Comparison of ENCODE assay signal across 31 mouse cellular contexts in genomic region chr1:156077655-156078054, GRCm38 (mm10). TPM values are rescaled to one million over a fixed set of nuclear protein-coding genes. Genes with fewer than 3 reads are reported as not detected.
DNase-seq lines count a peak whose midpoint lies in the region; ATAC-seq lines count a peak whose summit lies in the region.
"Had no signal": no experiment of that assay in that cellular context is flagged by ENCODE, and none has a peak within 500 bp of the region (broad histone marks: within the 10 kb centered on the region; RNA-seq: fewer than 3 reads in every experiment).

No protein-coding gene starts in this region.

- 69% methylated on average over 3 of the region's 3 CpGs for WGBS in forebrain, embryonic 11.5 days
- 69% methylated on average over 3 of the region's 3 CpGs for WGBS in forebrain, embryonic 14.5 days
- 63% methylated on average over 3 of the region's 3 CpGs for WGBS in hindbrain, embryonic 11.5 days
- 73% methylated on average over 3 of the region's 3 CpGs for WGBS in hindbrain, embryonic 14.5 days
- 64% methylated on average over 3 of the region's 3 CpGs for WGBS in embryonic facial prominence, embryonic 10.5 days

- H3K4me3 ChIP-seq in forebrain, embryonic 11.5 days (ENCODE audit: low read depth, low read length), result no peak overlapping the region
- no peak overlapping the region for H3K4me3 ChIP-seq in forebrain, embryonic 14.5 days (ENCODE audit: low read depth, low read length)
- H3K4me3 ChIP-seq in hindbrain, embryonic 11.5 days (ENCODE audit: low read depth, low read length), result no peak overlapping the region
- H3K4me3 ChIP-seq in hindbrain, embryonic 14.5 days (replicated peaks; ENCODE audit: low read length), result no peak overlapping the region
- no peak overlapping the region for H3K4me3 ChIP-seq in embryonic facial prominence, embryonic 10.5 days
- H3K4me3 ChIP-seq: embryonic facial prominence, embryonic 12.5 days; embryonic facial prominence, embryonic 15.5 days; forebrain, embryonic 12.5 days; heart, adult 2 months; hindbrain, embryonic 12.5 days had no signal

- H3K27me3 ChIP-seq in forebrain, embryonic 11.5 days (ENCODE audit: control insufficient read depth, insufficient read depth, low read length), result no peaks in the 10 kb centered on the region
- H3K27me3 ChIP-seq in forebrain, embryonic 14.5 days (replicated peaks; ENCODE audit: control insufficient read depth, insufficient read depth, low read length), result no peaks in the 10 kb centered on the region
- H3K27me3 ChIP-seq in hindbrain, embryonic 11.5 days (ENCODE audit: control insufficient read depth, insufficient read depth, low read length), result no peaks in the 10 kb centered on the region
- H3K27me3 ChIP-seq in hindbrain, embryonic 14.5 days (ENCODE audit: control insufficient read depth, insufficient read depth, low read length), result no peaks in the 10 kb centered on the region
- H3K27me3 ChIP-seq in embryonic facial prominence, embryonic 10.5 days (replicated peaks; ENCODE audit: low read depth, poor library complexity, severe bottlenecking), result peaks cover 5% of the 10 kb centered on the region; the same call in 1 of the 2 replicates
- H3K27me3 ChIP-seq: CH12.LX; embryonic facial prominence, embryonic 12.5 days; embryonic facial prominence, embryonic 15.5 days; hindbrain, embryonic 12.5 days; Patski had no signal

- H3K4me2 ChIP-seq in forebrain, embryonic 11.5 days (ENCODE audit: low read depth, low read length, severe bottlenecking), result no peak overlapping the region
- no peak overlapping the region for H3K4me2 ChIP-seq in forebrain, embryonic 14.5 days (ENCODE audit: low read length)
- H3K4me2 ChIP-seq in hindbrain, embryonic 11.5 days (replicated peaks; ENCODE audit: low read depth, low read length), result no peak overlapping the region
- H3K4me2 ChIP-seq in hindbrain, embryonic 14.5 days (replicated peaks), result no peak overlapping the region
- H3K4me2 ChIP-seq: embryonic facial prominence, embryonic 12.5 days; embryonic facial prominence, embryonic 15.5 days; forebrain, embryonic 12.5 days; heart, embryonic 11.5 days; hindbrain, embryonic 12.5 days had no signal

- no peaks in the 10 kb centered on the region for H3K36me3 ChIP-seq in forebrain, embryonic 11.5 days (ENCODE audit: control insufficient read depth, insufficient read depth, low read length)
- no peaks in the 10 kb centered on the region for H3K36me3 ChIP-seq in forebrain, embryonic 14.5 days (ENCODE audit: control insufficient read depth, insufficient read depth, low read length)
- no peaks in the 10 kb centered on the region for H3K36me3 ChIP-seq in hindbrain, embryonic 11.5 days (ENCODE audit: control insufficient read depth, insufficient read depth, low read length)
- no peaks in the 10 kb centered on the region for H3K36me3 ChIP-seq in hindbrain, embryonic 14.5 days (replicated peaks; ENCODE audit: control insufficient read depth, insufficient read depth)
- no peaks in the 10 kb centered on the region for H3K36me3 ChIP-seq in embryonic facial prominence, embryonic 10.5 days (replicated peaks)
- H3K36me3 ChIP-seq: embryonic facial prominence, embryonic 12.5 days; embryonic facial prominence, embryonic 15.5 days; forebrain, embryonic 12.5 days; G1E; hindbrain, embryonic 12.5 days had no signal

- H3K9me3 ChIP-seq in forebrain, embryonic 11.5 days (ENCODE audit: control insufficient read depth, low read length), result no peaks in the 10 kb centered on the region
- no peaks in the 10 kb centered on the region for H3K9me3 ChIP-seq in forebrain, embryonic 14.5 days (replicated peaks; ENCODE audit: control insufficient read depth, low read length)
- no peaks in the 10 kb centered on the region for H3K9me3 ChIP-seq in hindbrain, embryonic 11.5 days (ENCODE audit: control insufficient read depth, low read length)
- H3K9me3 ChIP-seq in hindbrain, embryonic 14.5 days (ENCODE audit: control insufficient read depth, low read length), result no peaks in the 10 kb centered on the region
- no peaks in the 10 kb centered on the region for H3K9me3 ChIP-seq in embryonic facial prominence, embryonic 10.5 days
- H3K9me3 ChIP-seq: embryonic facial prominence, embryonic 12.5 days; embryonic facial prominence, embryonic 15.5 days; forebrain, embryonic 12.5 days; G1E; hindbrain, embryonic 12.5 days had no signal

- no peak for ATAC-seq in forebrain, embryonic 11.5 days (replicated peaks; ENCODE audit: low FRiP score)
- ATAC-seq in forebrain, embryonic 14.5 days, result no peak
- no peak for ATAC-seq in hindbrain, embryonic 11.5 days (ENCODE audit: low FRiP score)
- no peak for ATAC-seq in hindbrain, embryonic 14.5 days (ENCODE audit: low FRiP score)
- ATAC-seq: forebrain, embryonic 16.5 days; hindbrain, postnatal 0 days; inflammation-experienced regulatory T-cells, adult 6 months; intestine, postnatal 0 days; Patski had no signal

- no peaks in the 10 kb centered on the region for H3K4me1 ChIP-seq in forebrain, embryonic 11.5 days (replicated peaks; ENCODE audit: control insufficient read depth, insufficient read depth, low read length)
- no peaks in the 10 kb centered on the region for H3K4me1 ChIP-seq in forebrain, embryonic 14.5 days (ENCODE audit: control insufficient read depth, insufficient read depth, low read length)
- no peaks in the 10 kb centered on the region for H3K4me1 ChIP-seq in hindbrain, embryonic 11.5 days (replicated peaks; ENCODE audit: control insufficient read depth, insufficient read depth, low read length)
- no peaks in the 10 kb centered on the region for H3K4me1 ChIP-seq in hindbrain, embryonic 14.5 days (replicated peaks; ENCODE audit: control insufficient read depth, insufficient read depth, low read length)
- H3K4me1 ChIP-seq in embryonic facial prominence, embryonic 10.5 days, result peaks cover 45% of the 10 kb centered on the region
- H3K4me1 ChIP-seq: embryonic facial prominence, embryonic 15.5 days had no signal

- no peak overlapping the region for H3K9ac ChIP-seq in forebrain, embryonic 11.5 days (ENCODE audit: low read length)
- no peak overlapping the region for H3K9ac ChIP-seq in forebrain, embryonic 14.5 days (ENCODE audit: low read length)
- no peak overlapping the region for H3K9ac ChIP-seq in hindbrain, embryonic 11.5 days (ENCODE audit: low read depth, low read length)
- no peak overlapping the region for H3K9ac ChIP-seq in hindbrain, embryonic 14.5 days
- H3K9ac ChIP-seq: embryonic facial prominence, embryonic 12.5 days; embryonic facial prominence, embryonic 15.5 days; forebrain, embryonic 12.5 days; hindbrain, embryonic 12.5 days had no signal

- no peak overlapping the region for H3K27ac ChIP-seq in forebrain, embryonic 11.5 days (ENCODE audit: low read depth, low read length)
- H3K27ac ChIP-seq in forebrain, embryonic 14.5 days (ENCODE audit: low read depth, low read length), result no peak overlapping the region
- H3K27ac ChIP-seq in hindbrain, embryonic 11.5 days (ENCODE audit: low read depth, low read length), result no peak overlapping the region
- H3K27ac ChIP-seq in hindbrain, embryonic 14.5 days, result no peak overlapping the region
- no peak overlapping the region for H3K27ac ChIP-seq in embryonic facial prominence, embryonic 10.5 days (replicated peaks)
- H3K27ac ChIP-seq: embryonic facial prominence, embryonic 12.5 days; embryonic facial prominence, embryonic 15.5 days; forebrain, embryonic 12.5 days; heart, adult 2 months; hindbrain, embryonic 12.5 days; hindbrain, postnatal 0 days had no signal

- DNase-seq in forebrain, embryonic 11.5 days (ENCODE audit: low spot score), result peak; percentile 4
- no peak for DNase-seq in forebrain, embryonic 14.5 days (ENCODE audit: low spot score)
- DNase-seq in hindbrain, embryonic 11.5 days (ENCODE audit: low spot score), result peak; percentile 27
- no peak for DNase-seq in hindbrain, embryonic 14.5 days (ENCODE audit: low spot score)
- DNase-seq in embryonic facial prominence, embryonic 10.5 days (ENCODE audit: low spot score), result peak; percentile 32
- DNase-seq in layer of hippocampus, adult 9-11 months, result no peak
- no peak for DNase-seq in adrenal gland, postnatal 36 days
- DNase-seq: adrenal gland, adult 2 months; adrenal gland, postnatal 14 days; B cell, adult 2 months; cerebellum, adult 11-12 months; cerebellum, adult 8-10 months; cerebellum, postnatal 10 days; cerebellum, postnatal 36 days; gastrocnemius, postnatal 10 days; gastrocnemius, postnatal 36 days; heart, adult 2 months; heart, postnatal 36 days; kidney, adult 2 months had no signal

RNA-seq across cellular contexts. Expression of gene Tor1aip1, which starts 41.4 kb away (rescaled TPM):
- polyA plus RNA-seq in forebrain, embryonic 11.5 days (2014; fragmentation: Nextera tagmentation; extraction: Ambion mirVana), result 36.0 and 39.5 TPM in 2 replicates
- 24.3 and 29.7 TPM in 2 replicates for polyA plus RNA-seq in forebrain, embryonic 14.5 days (2014; fragmentation: Nextera tagmentation; extraction: Ambion mirVana)
- 38.8 and 44.1 TPM in 2 replicates for polyA plus RNA-seq in hindbrain, embryonic 11.5 days (2014; fragmentation: Nextera tagmentation; extraction: Ambion mirVana)
- 18.3 and 19.4 TPM in 2 replicates for polyA plus RNA-seq in hindbrain, embryonic 14.5 days (2014; fragmentation: Nextera tagmentation; extraction: Ambion mirVana)
- polyA plus RNA-seq in embryonic facial prominence, embryonic 10.5 days (2016; fragmentation: Nextera tagmentation; extraction: Ambion mirVana), result 37.0 and 38.8 TPM in 2 replicates
- total RNA-seq in adrenal gland, postnatal 36 days (2021), result 100 to 1,000 TPM in 1 of 2 experiments, 10 to 100 TPM in 1; 98.4 to 125 TPM

RNA-seq across cellular contexts. Expression of gene Tor1aip2, which starts 42.5 kb away (rescaled TPM):
- 112 and 116 TPM in 2 replicates for polyA plus RNA-seq in forebrain, embryonic 11.5 days (2014; fragmentation: Nextera tagmentation; extraction: Ambion mirVana)
- polyA plus RNA-seq in forebrain, embryonic 14.5 days (2014; fragmentation: Nextera tagmentation; extraction: Ambion mirVana), result 87.9 and 92.0 TPM in 2 replicates
- 112 and 123 TPM in 2 replicates for polyA plus RNA-seq in hindbrain, embryonic 11.5 days (2014; fragmentation: Nextera tagmentation; extraction: Ambion mirVana)
- 71.0 and 74.7 TPM in 2 replicates for polyA plus RNA-seq in hindbrain, embryonic 14.5 days (2014; fragmentation: Nextera tagmentation; extraction: Ambion mirVana)
- polyA plus RNA-seq in embryonic facial prominence, embryonic 10.5 days (2016; fragmentation: Nextera tagmentation; extraction: Ambion mirVana), result 111 and 116 TPM in 2 replicates
- 100 to 1,000 TPM; 124 to 146 TPM for total RNA-seq in adrenal gland, postnatal 36 days (2021)

Comparison
In these comparisons a context has a peak if more than half of its experiments do, and no peak if none do; other contexts are left out.
1. DNase-seq: peak in forebrain, embryonic 11.5 days (single experiment), hindbrain, embryonic 11.5 days (single experiment) and embryonic facial prominence, embryonic 10.5 days (single experiment); none in forebrain, embryonic 14.5 days (single experiment), hindbrain, embryonic 14.5 days (single experiment), layer of hippocampus, adult 9-11 months (single experiment) and adrenal gland, postnatal 36 days (0 of 2).